Mouse (Mus musculus) bone marrow, adult 2 months (tissue): Measurements from ENCODE around the gene Gm5485.

Source experiments
- CTCF ChIP-seq: fragments of 200-500 bp; IDR thresholded peaks from 2 replicates; pipeline ENCODE4 v1.5.1; 2011; ENCODE audit warnings: low read length, control low read depth; ENCODE audit not compliant: control insufficient read depth, insufficient read depth
- POLR2A ChIP-seq: fragments of 200-500 bp; IDR thresholded peaks from 2 replicates; pipeline ENCODE4 v1.6.1; 2011; ENCODE audit warnings: low read depth, mild to moderate bottlenecking, control low read depth, low read length, borderline replicate concordance; ENCODE audit not compliant: control insufficient read depth

GRCm38 (mm10) chr16:48372461-48372860 is 39.8 kb downstream of the Gm5485 start:
- TF ChIP-seq CTCF (no peak), POLR2A (no peak)
